In the genomic region with DNA sequence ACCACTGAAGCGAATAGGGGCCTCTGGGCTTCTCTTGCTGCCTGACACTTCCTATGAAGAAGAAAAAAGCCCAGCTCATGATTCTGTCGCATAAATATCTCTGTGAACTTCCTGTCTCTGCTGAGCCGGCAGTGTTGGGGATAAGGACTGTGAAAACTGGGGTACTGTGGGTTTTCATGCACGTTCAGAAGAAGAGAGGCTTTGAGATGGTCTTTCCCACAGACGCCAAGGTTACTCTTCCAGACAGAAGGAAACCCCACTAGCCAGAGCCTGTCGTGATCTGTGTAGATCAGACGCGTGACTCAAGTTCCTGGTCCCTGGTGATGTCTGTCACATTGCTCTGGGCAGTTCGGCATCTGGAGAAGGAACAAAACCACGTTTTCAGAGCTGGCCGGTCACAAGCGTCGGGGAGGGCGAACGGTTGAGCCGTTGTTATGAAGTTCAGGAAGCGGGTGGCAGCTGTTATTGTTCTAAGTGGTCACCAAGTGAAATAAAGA, we compare ENCODE assay signal across 8 mouse cellular contexts. TPM values are rescaled to one million over a fixed set of nuclear protein-coding genes. Genes with fewer than 3 reads are reported as not detected.
DNase-seq lines count a peak whose midpoint lies in the region; ATAC-seq and TF ChIP-seq lines count a peak whose summit lies in the region.

No protein-coding gene starts in this region.

- no peaks in the 10 kb centered on the region for H3K79me2 ChIP-seq in liver, adult 2 months (ENCODE audit: control insufficient read depth, insufficient read depth, low read length)

- no peak for TF ChIP-seq POLR2A in liver, adult 2 months (IDR thresholded peaks at IDR 0.05; ENCODE audit: extremely low read depth, insufficient read depth, low read length)

- H3K36me3 ChIP-seq in liver, adult 2 months (ENCODE audit: control insufficient read depth, insufficient read depth, low read length), result no peaks in the 10 kb centered on the region
- H3K36me3 ChIP-seq in embryonic facial prominence, embryonic 12.5 days, result no peaks in the 10 kb centered on the region
- no peaks in the 10 kb centered on the region for H3K36me3 ChIP-seq in liver, embryonic 14.5 days (replicated peaks; ENCODE audit: control insufficient read depth, insufficient read depth, low read depth)
- H3K36me3 ChIP-seq in stomach, embryonic 16.5 days (ENCODE audit: control insufficient read depth, insufficient read depth, low read length), result no peaks in the 10 kb centered on the region

- TF ChIP-seq CTCF in liver, adult 2 months (IDR thresholded peaks at IDR 0.05; ENCODE audit: low read depth, low read length), result no peak
- no peak for TF ChIP-seq CTCF in liver, embryonic 14.5 days (IDR thresholded peaks at IDR 0.05; ENCODE audit: low read depth)

- DNase-seq in liver, adult 2 months (ENCODE audit: extremely low read depth, low read depth, low spot score), result peak; percentile 37
- no peak for DNase-seq in liver
- peak; percentile 59 for DNase-seq in induced T-regulatory cell, adult 2 months (ENCODE audit: low read depth)
- DNase-seq in liver, embryonic 14.5 days (ENCODE audit: low read depth in 3 of 3, low spot score in 3 of 3), result no peak
- no peak for DNase-seq in cerebellum, adult 11 months
- no peak for DNase-seq in retina, embryonic 14.5 days (ENCODE audit: low spot score)

- no peak overlapping the region; the same call in 1 of the 2 replicates for H3K4me3 ChIP-seq in liver, adult 2 months (ENCODE audit: insufficient read depth, low read depth, low read length)
- H3K4me3 ChIP-seq in embryonic facial prominence, embryonic 12.5 days, result no peak overlapping the region
- H3K4me3 ChIP-seq in liver, embryonic 14.5 days (ENCODE audit: insufficient read depth in 1 of 2, low read depth in 2 of 2, low read length in 2 of 2), result no peak overlapping the region
- H3K4me3 ChIP-seq in stomach, embryonic 16.5 days (replicated peaks; ENCODE audit: low read length), result no peak overlapping the region

- H3K27me3 ChIP-seq in liver, adult 2 months (ENCODE audit: control insufficient read depth, insufficient read depth, low read length), result 0 out of 2 replicates have a peak, but pooled peaks cover 2% of the 10 kb centered on the region
- no peaks in the 10 kb centered on the region for H3K27me3 ChIP-seq in embryonic facial prominence, embryonic 12.5 days
- H3K27me3 ChIP-seq in liver, embryonic 14.5 days (ENCODE audit: control insufficient read depth, insufficient read depth, low read length), result no peaks in the 10 kb centered on the region
- H3K27me3 ChIP-seq in stomach, embryonic 16.5 days (ENCODE audit: control insufficient read depth, insufficient read depth, low read length), result no peaks in the 10 kb centered on the region

- 0 out of 2 replicates have a peak, but pooled peaks cover 2% of the 10 kb centered on the region for H3K4me1 ChIP-seq in liver, adult 2 months (ENCODE audit: control insufficient read depth, insufficient read depth, low read length)
- peaks cover 8% of the 10 kb centered on the region; the same call in 1 of the 2 replicates for H3K4me1 ChIP-seq in embryonic facial prominence, embryonic 12.5 days
- H3K4me1 ChIP-seq in liver, embryonic 14.5 days (replicated peaks; ENCODE audit: control insufficient read depth in 2 of 2, insufficient read depth in 2 of 2, low read length in 1 of 2), result peaks cover 30 to 58% of the 10 kb centered on the region in 2 experiments
- no peaks in the 10 kb centered on the region for H3K4me1 ChIP-seq in stomach, embryonic 16.5 days (ENCODE audit: control insufficient read depth, insufficient read depth, low read length)

- H3K27ac ChIP-seq in liver, adult 2 months (replicated peaks; ENCODE audit: insufficient read depth, low read depth, low read length), result peak overlapping the region; percentile 77
- H3K27ac ChIP-seq in embryonic facial prominence, embryonic 12.5 days, result peak overlapping the region; percentile 60; the same call in 1 of the 2 replicates
- H3K27ac ChIP-seq in liver, embryonic 14.5 days, result peak overlapping the region; percentile 4; the same call in 1 of the 2 replicates
- H3K27ac ChIP-seq in stomach, embryonic 16.5 days (ENCODE audit: low read length), result peak overlapping the region; percentile 66

- WGBS in liver, adult 2 months, result 62% methylated on average over 17 of the region's 17 CpGs
- WGBS in embryonic facial prominence, embryonic 12.5 days, result 49% methylated on average over 17 of the region's 17 CpGs
- WGBS in liver, embryonic 14.5 days (ENCODE audit: insufficient replicate concordance), result 20% methylated on average over 17 of the region's 17 CpGs
- WGBS in stomach, embryonic 16.5 days, result 60% methylated on average over 17 of the region's 17 CpGs

- no peak overlapping the region for H3K9ac ChIP-seq in liver, adult 2 months (ENCODE audit: low read depth, low read length)
- H3K9ac ChIP-seq in embryonic facial prominence, embryonic 12.5 days, result no peak overlapping the region
- H3K9ac ChIP-seq in liver, embryonic 14.5 days (replicated peaks), result peak overlapping the region; percentile 10; the same call in 1 of the 2 replicates
- H3K9ac ChIP-seq in stomach, embryonic 16.5 days (ENCODE audit: low read length), result no peak overlapping the region

- H3K4me2 ChIP-seq in embryonic facial prominence, embryonic 12.5 days (replicated peaks), result no peak overlapping the region
- peak overlapping the region; percentile 3; the same call in 1 of the 2 replicates for H3K4me2 ChIP-seq in liver, embryonic 14.5 days (ENCODE audit: low read depth)
- H3K4me2 ChIP-seq in stomach, embryonic 16.5 days (ENCODE audit: low read depth, low read length), result no peak overlapping the region

- ATAC-seq in embryonic facial prominence, embryonic 12.5 days (ENCODE audit: insufficient number of reproducible peaks, insufficient read depth, low FRiP score, low TSS enrichment), result no peak
- no peak for ATAC-seq in liver, embryonic 14.5 days (ENCODE audit: insufficient read depth)
- ATAC-seq in stomach, embryonic 16.5 days (ENCODE audit: insufficient read depth, low FRiP score), result no peak

- H3K9me3 ChIP-seq in embryonic facial prominence, embryonic 12.5 days, result no peaks in the 10 kb centered on the region
- no peaks in the 10 kb centered on the region for H3K9me3 ChIP-seq in liver, embryonic 14.5 days (ENCODE audit: control insufficient read depth, low read length)
- H3K9me3 ChIP-seq in stomach, embryonic 16.5 days (replicated peaks; ENCODE audit: control insufficient read depth, low read length), result no peaks in the 10 kb centered on the region

- no peak for TF ChIP-seq EP300 in liver, embryonic 14.5 days (IDR thresholded peaks at IDR 0.05; ENCODE audit: low read depth)

RNA-seq across cellular contexts. Expression of a gene that starts 20.1 kb away (rescaled TPM):
- total RNA-seq in liver, adult 2 months (2014; rRNA removed), result 7.6 and 14.4 TPM in 2 replicates
- polyA plus RNA-seq in liver, adult 2 months (2012; rRNA removed), result 3.7 and 4.3 TPM in 2 replicates
- 5.5 and 6.1 TPM in 2 replicates for polyA plus RNA-seq in embryonic facial prominence, embryonic 12.5 days (2016; fragmentation: Nextera tagmentation; extraction: Ambion mirVana)
- polyA plus RNA-seq in liver, embryonic 14.5 days (2012; rRNA removed), result 5.7 and 9.3 TPM in 2 replicates
- 11.1 and 13.0 TPM in 2 replicates for polyA plus RNA-seq in liver, embryonic 14.5 days (2014; fragmentation: Nextera tagmentation; extraction: Ambion mirVana)
- polyA plus RNA-seq in stomach, embryonic 16.5 days (2015; fragmentation: Nextera tagmentation; extraction: Ambion mirVana), result 6.3 and 8.6 TPM in 2 replicates

Comparison
In these comparisons a context has a peak if more than half of its experiments do, and no peak if none do; other contexts are left out.
1. DNase-seq: peak in liver, adult 2 months (single experiment) and induced T-regulatory cell, adult 2 months (single experiment); none in liver (single experiment), liver, embryonic 14.5 days (0 of 3), cerebellum, adult 11 months (single experiment) and retina, embryonic 14.5 days (single experiment).
2. H3K27ac ChIP-seq: peak in every context shown above with its lines; median percentile 77 in liver, adult 2 months; 66 in stomach, embryonic 16.5 days; 60 in embryonic facial prominence, embryonic 12.5 days; 4 in liver, embryonic 14.5 days.